Mouse (Mus musculus) erythroblast, adult 5-6 weeks (primary cell): ENCODE measurements around the gene Pold1. TPM values are rescaled to one million over a fixed set of nuclear protein-coding genes. Genes with fewer than 3 reads are reported as not detected.

Experiments used
- ATAC-seq: replicated peaks from 2 replicates; pipeline ENCODE4 v1.8.0; 2016; ENCODE audit warnings: moderate number of reproducible peaks, mild to moderate bottlenecking, moderate TSS enrichment, inconsistent platforms; ENCODE audit not compliant: poor library complexity, low FRiP score, severe bottlenecking
- total RNA-seq, 2 experiments: library from RNA; stranded (forward) in 1 of 2; stranded (reverse) in 1 of 2; fragments of 150-400 nt in 1 of 2; fragments of 200-764, 138-1000 nt in 1 of 2; gene quantifications; 2 replicates each; pipeline versions ENCODE4 v1.2.3 to v1.2.4; 2015 to 2017; ENCODE audit warnings: low replicate concordance in 2 of 2

Pold1 gene
- total RNA-seq, 2 experiments from 2014 or later: 21.3 to 29.3 TPM

GRCm38 (mm10) chr7:44492166-44492826 is 56.4 kb downstream of the Pold1 start:
- ATAC-seq: no peak

DNA sequence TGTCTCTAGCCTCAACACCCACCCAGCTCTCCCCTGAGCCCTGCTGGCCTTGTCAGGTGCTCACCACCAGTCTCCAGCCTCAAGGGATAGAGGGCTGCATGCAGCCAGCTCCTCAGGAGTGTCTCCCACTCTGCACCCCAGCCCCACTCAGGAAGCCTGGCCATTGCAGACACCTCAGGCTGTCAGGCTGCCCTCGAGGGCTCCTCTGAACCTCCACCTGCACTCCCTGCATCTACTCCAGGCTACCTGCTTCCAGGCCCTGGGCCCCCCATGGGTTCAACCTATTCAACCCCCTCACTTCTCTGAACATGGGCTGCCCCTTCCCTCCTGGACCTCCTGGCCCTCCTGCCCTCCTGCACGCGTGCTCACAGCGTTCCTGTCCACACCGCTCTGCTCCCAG is 57.3 kb downstream of the Pold1 start:
- no peak for ATAC-seq

- no peak for ATAC-seq
Observed at GRCm38 (mm10) chr7:44490281-44490680, 58.4 kb downstream of the Pold1 start.

GRCm38 (mm10) chr7:44488545-44488944 is 60.1 kb downstream of the Pold1 start:
- ATAC-seq: no peak

DNA sequence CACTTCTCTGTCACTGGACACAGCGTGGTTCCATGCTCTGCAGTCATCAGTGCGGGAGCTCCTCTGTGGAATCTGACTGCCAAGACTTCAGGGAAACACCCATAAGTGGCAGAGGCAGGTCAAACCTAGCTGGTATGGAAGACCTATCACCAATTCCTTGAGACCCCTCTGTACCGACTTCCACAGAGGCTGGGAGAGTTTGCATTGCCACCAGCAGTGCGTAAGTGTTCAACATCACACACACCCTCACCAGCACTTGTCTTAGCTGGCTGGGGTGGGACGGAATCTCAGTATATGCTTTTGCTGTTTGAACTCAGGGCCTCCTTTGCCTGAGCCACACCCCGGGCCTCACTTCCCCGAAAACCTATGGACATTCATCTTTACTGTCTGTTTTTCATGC is 60.7 kb downstream of the Pold1 start:
- ATAC-seq: no peak

GRCm38 (mm10) chr7:44486927-44487575 is 61.6 kb downstream of the Pold1 start:
- ATAC-seq: no peak

- no peak for ATAC-seq
Observed at GRCm38 (mm10) chr7:44485572-44486195, 63.0 kb downstream of the Pold1 start.

- ATAC-seq: peak; percentile 67
Observed at GRCm38 (mm10) chr7:44484841-44485571, 63.6 kb downstream of the Pold1 start.

DNA sequence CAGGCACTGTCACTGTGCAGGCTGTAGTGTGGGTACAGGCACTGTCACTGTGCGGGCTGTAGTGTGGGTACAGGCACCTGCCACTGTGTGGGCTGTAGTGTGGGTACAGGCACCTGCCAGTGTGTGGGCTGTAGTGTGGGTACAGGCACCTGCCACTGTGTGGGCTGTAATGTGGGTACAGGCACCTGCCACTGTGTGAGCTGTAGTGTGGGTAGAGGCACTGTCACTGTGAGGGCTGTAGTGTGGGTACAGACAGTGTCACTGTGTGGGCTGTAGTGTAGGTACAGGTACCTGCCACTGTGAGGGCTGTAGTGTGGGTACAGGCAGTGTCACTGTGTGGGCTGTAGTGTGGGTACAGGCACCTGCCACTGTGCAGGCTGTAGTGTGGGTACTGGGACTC is 64.5 kb downstream of the Pold1 start:
- no peak for ATAC-seq

GRCm38 (mm10) chr7:44482836-44483435 is 65.7 kb downstream of the Pold1 start:
- ATAC-seq: peak; percentile 81

Other genes with a start within 250 kb of the Pold1 start
- gene Clec11a, start 241.9 kb downstream of the Pold1 start, total RNA-seq (2015; ENCODE audit: low replicate concordance): 0.19 and 0.63 TPM in 2 replicates
- gene Clec11a, start 241.9 kb downstream of the Pold1 start, total RNA-seq (2017; ENCODE audit: low replicate concordance): 0.28 and 1.0 TPM in 2 replicates
- not detected in 2 replicates for gene Shank1, start 238.6 kb downstream of the Pold1 start, total RNA-seq (2015; ENCODE audit: low replicate concordance)
- gene Shank1, start 238.6 kb downstream of the Pold1 start, total RNA-seq (2017; ENCODE audit: low replicate concordance): not detected in 2 replicates
- not detected in 2 replicates for gene Syt3, start 164.7 kb downstream of the Pold1 start, total RNA-seq (2015; ENCODE audit: low replicate concordance)
- not detected in 2 replicates for gene Syt3, start 164.7 kb downstream of the Pold1 start, total RNA-seq (2017; ENCODE audit: low replicate concordance)
- not detected in 2 replicates for gene 1700008O03Rik, start 163.0 kb downstream of the Pold1 start, total RNA-seq (2015; ENCODE audit: low replicate concordance)
- not detected in 2 replicates for gene 1700008O03Rik, start 163.0 kb downstream of the Pold1 start, total RNA-seq (2017; ENCODE audit: low replicate concordance)
- gene Lrrc4b, start 119.8 kb downstream of the Pold1 start, total RNA-seq (2015; ENCODE audit: low replicate concordance): not detected in 2 replicates
- not detected in 2 replicates for gene Lrrc4b, start 119.8 kb downstream of the Pold1 start, total RNA-seq (2017; ENCODE audit: low replicate concordance)
- gene Aspdh, start 83.5 kb downstream of the Pold1 start, total RNA-seq (2015; ENCODE audit: low replicate concordance): not detected in 2 replicates
- not detected in 2 replicates for gene Aspdh, start 83.5 kb downstream of the Pold1 start, total RNA-seq (2017; ENCODE audit: low replicate concordance)
- 6.7 and 43.7 TPM in 2 replicates for gene Josd2, start 80.9 kb downstream of the Pold1 start, total RNA-seq (2015; ENCODE audit: low replicate concordance)
- 33.7 and 59.7 TPM in 2 replicates for gene Josd2, start 80.9 kb downstream of the Pold1 start, total RNA-seq (2017; ENCODE audit: low replicate concordance)
- gene Emc10, start 52.3 kb downstream of the Pold1 start, total RNA-seq (2015; ENCODE audit: low replicate concordance): 17.9 and 19.2 TPM in 2 replicates
- 12.4 and 13.4 TPM in 2 replicates for gene Emc10, start 52.3 kb downstream of the Pold1 start, total RNA-seq (2017; ENCODE audit: low replicate concordance)
- gene Fam71e1, start 52.3 kb downstream of the Pold1 start, total RNA-seq (2015; ENCODE audit: low replicate concordance): not detected in 2 replicates
- not detected in 2 replicates for gene Fam71e1, start 52.3 kb downstream of the Pold1 start, total RNA-seq (2017; ENCODE audit: low replicate concordance)
- gene Mybpc2, start 24.2 kb downstream of the Pold1 start, total RNA-seq (2015; ENCODE audit: low replicate concordance): not detected in 2 replicates
- not detected in 2 replicates for gene Mybpc2, start 24.2 kb downstream of the Pold1 start, total RNA-seq (2017; ENCODE audit: low replicate concordance)
- gene Spib, start 16.8 kb downstream of the Pold1 start, total RNA-seq (2015; ENCODE audit: low replicate concordance): 1.7 and 1.9 TPM in 2 replicates
- gene Spib, start 16.8 kb downstream of the Pold1 start, total RNA-seq (2017; ENCODE audit: low replicate concordance): 1.9 and 2.6 TPM in 2 replicates
- 34.4 and 41.8 TPM in 2 replicates for gene Nr1h2, start 5.1 kb upstream of the Pold1 start, total RNA-seq (2015; ENCODE audit: low replicate concordance)
- gene Nr1h2, start 5.1 kb upstream of the Pold1 start, total RNA-seq (2017; ENCODE audit: low replicate concordance): 32.0 and 41.0 TPM in 2 replicates
- gene Napsa, start 23.5 kb upstream of the Pold1 start, total RNA-seq (2015; ENCODE audit: low replicate concordance): 66.9 TPM in 2 replicates
- gene Napsa, start 23.5 kb upstream of the Pold1 start, total RNA-seq (2017; ENCODE audit: low replicate concordance): 18.0 and 26.1 TPM in 2 replicates
- not detected in 2 replicates for gene Kcnc3, start 41.8 kb upstream of the Pold1 start, total RNA-seq (2015; ENCODE audit: low replicate concordance)
- gene Kcnc3, start 41.8 kb upstream of the Pold1 start, total RNA-seq (2017; ENCODE audit: low replicate concordance): 0.42 TPM in 1 of 2 replicates, not detected in the other
- not detected in 2 replicates for gene Myh14, start 122.0 kb upstream of the Pold1 start, total RNA-seq (2015; ENCODE audit: low replicate concordance)
- gene Myh14, start 122.0 kb upstream of the Pold1 start, total RNA-seq (2017; ENCODE audit: low replicate concordance): not detected in 2 replicates
- gene Izumo2, start 159.9 kb upstream of the Pold1 start, total RNA-seq (2015; ENCODE audit: low replicate concordance): not detected in 2 replicates
- gene Izumo2, start 159.9 kb upstream of the Pold1 start, total RNA-seq (2017; ENCODE audit: low replicate concordance): not detected in 2 replicates
- 21.5 and 24.0 TPM in 2 replicates for gene Vrk3, start 199.6 kb upstream of the Pold1 start, total RNA-seq (2015; ENCODE audit: low replicate concordance)
- 11.3 and 22.7 TPM in 2 replicates for gene Vrk3, start 199.6 kb upstream of the Pold1 start, total RNA-seq (2017; ENCODE audit: low replicate concordance)
- gene Zfp473, start 202.2 kb upstream of the Pold1 start, total RNA-seq (2015; ENCODE audit: low replicate concordance): 0.58 TPM in 1 of 2 replicates, not detected in the other
- 0.14 and 0.60 TPM in 2 replicates for gene Zfp473, start 202.2 kb upstream of the Pold1 start, total RNA-seq (2017; ENCODE audit: low replicate concordance)